Mouse (Mus musculus): ENCODE results near the gene Pcsk7. TPM values are rescaled to one million over a fixed set of nuclear protein-coding genes. Genes with fewer than 3 reads are reported as not detected.

The Pcsk7 gene
- 12.2 and 13.6 TPM in 2 replicates for polyA plus RNA-seq (2014; fragmentation: Nextera tagmentation; extraction: Ambion mirVana)

GRCm38 (mm10) chr9:45906355-45907077 lies at the start of gene Pcsk7, which contains the start of gene Rnf214:
TSS of gene Pcsk7 (plus strand) at chr9:45906497.
TSS of gene Rnf214 (minus strand) at chr9:45906911.
- under 1% methylated on average over 75 of the region's 80 CpGs for WGBS
- peak within 1 kb of the TSS; percentile 90 for H3K4me3 ChIP-seq (ENCODE audit: low read depth, low read length)

DNA sequence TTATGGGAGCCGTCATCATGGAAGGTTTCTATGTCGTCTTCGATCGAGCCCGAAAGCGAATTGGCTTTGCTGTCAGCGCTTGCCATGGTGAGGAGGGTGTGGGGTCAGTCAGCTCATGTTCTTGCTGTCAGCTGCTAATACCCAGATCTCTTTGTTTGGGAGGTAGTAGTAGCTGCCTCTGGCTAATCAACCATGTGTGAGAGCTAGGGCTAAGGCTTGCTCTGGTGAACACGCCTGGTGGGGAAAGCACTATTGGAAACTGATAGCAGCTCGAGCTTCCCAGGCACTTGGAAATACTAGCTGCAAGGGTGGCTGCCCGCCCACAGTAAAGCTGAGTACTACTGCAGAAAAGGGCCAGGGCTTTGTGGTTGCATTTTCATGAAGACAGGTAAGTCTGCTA lies 46.9 kb upstream of the Pcsk7 start:
- ATAC-seq (replicated peaks; ENCODE audit: low FRiP score) (no peak), DNase-seq (ENCODE audit: low spot score) (no peak)
- Histone ChIP-seq H3K4me3 (ENCODE audit: low read depth, low read length) (no peak overlapping the region), H3K9ac (ENCODE audit: low read depth, low read length) (no peak overlapping the region), H3K27me3 (replicated peaks; ENCODE audit: control insufficient read depth, insufficient read depth, low read length) (no peaks in the 10 kb centered on the region), H3K9me3 (ENCODE audit: control insufficient read depth, low read length) (no peaks in the 10 kb centered on the region), H3K4me2 (no peak overlapping the region), H3K4me1 (replicated peaks; ENCODE audit: control insufficient read depth, insufficient read depth, low read length) (no peaks in the 10 kb centered on the region), H3K27ac (ENCODE audit: low read depth, low read length) (no peak overlapping the region), H3K36me3 (ENCODE audit: control insufficient read depth, insufficient read depth, low read length) (peaks cover 20% of the 10 kb centered on the region)
- 94% methylated on average over 10 of the region's 10 CpGs for WGBS

More at GRCm38 (mm10) chr9:45906355-45907077, at the start of gene Pcsk7, which contains the start of gene Rnf214:
- ATAC-seq (replicated peaks; ENCODE audit: low FRiP score): peak; percentile 90
- Histone ChIP-seq H3K9ac (ENCODE audit: low read depth, low read length) (peak within 1 kb of the TSS; percentile 91), H3K27me3 (replicated peaks; ENCODE audit: control insufficient read depth, insufficient read depth, low read length) (no peaks in the 10 kb centered on the region), H3K36me3 (ENCODE audit: control insufficient read depth, insufficient read depth, low read length) (peaks cover 11% of the 10 kb centered on the region; the same call in 1 of the 2 replicates), H3K4me2 (peak within 1 kb of the TSS; percentile 79), H3K4me1 (replicated peaks; ENCODE audit: control insufficient read depth, insufficient read depth, low read length) (peaks cover 12% of the 10 kb centered on the region), H3K27ac (ENCODE audit: low read depth, low read length) (peak within 1 kb of the TSS; percentile 91), H3K9me3 (ENCODE audit: control insufficient read depth, low read length) (no peaks in the 10 kb centered on the region)
- peak; percentile 86 for DNase-seq (ENCODE audit: low spot score)

GRCm38 (mm10) chr9:45861813-45862212 lies 44.5 kb upstream of the Pcsk7 start:
- H3K4me1 ChIP-seq (replicated peaks; ENCODE audit: control insufficient read depth, insufficient read depth, low read length): no peaks in the 10 kb centered on the region
- no peak overlapping the region for H3K4me2 ChIP-seq
- H3K27me3 ChIP-seq (replicated peaks; ENCODE audit: control insufficient read depth, insufficient read depth, low read length): no peaks in the 10 kb centered on the region
- H3K9me3 ChIP-seq (ENCODE audit: control insufficient read depth, low read length): no peaks in the 10 kb centered on the region
- no peak overlapping the region for H3K27ac ChIP-seq (ENCODE audit: low read depth, low read length)
- ATAC-seq (replicated peaks; ENCODE audit: low FRiP score) (no peak), DNase-seq (ENCODE audit: low spot score) (no peak)
- H3K36me3 ChIP-seq (ENCODE audit: control insufficient read depth, insufficient read depth, low read length): peaks cover 29% of the 10 kb centered on the region
- no peak overlapping the region for H3K9ac ChIP-seq (ENCODE audit: low read depth, low read length)
- WGBS: 90% methylated on average over 7 of the region's 7 CpGs
- H3K4me3 ChIP-seq (ENCODE audit: low read depth, low read length): no peak overlapping the region

DNA sequence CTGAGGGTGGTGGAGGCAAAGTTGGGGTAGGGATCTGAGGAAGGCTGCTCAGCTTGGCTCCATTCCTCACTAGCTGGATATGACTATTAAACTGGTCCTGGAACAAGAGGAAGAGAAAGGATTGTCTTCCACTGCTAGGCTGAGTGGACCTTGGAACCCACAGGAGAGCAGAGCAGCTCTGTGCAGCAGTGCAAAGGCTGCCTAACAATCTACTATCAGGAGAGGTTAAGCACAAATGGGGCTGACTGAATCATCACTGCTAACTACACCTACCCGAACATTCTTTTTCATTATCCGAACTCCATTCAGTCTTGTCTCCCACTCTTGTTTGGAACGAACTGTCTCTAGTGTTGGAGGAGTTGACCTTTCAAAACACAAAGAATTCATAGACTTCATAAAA lies 37.1 kb upstream of the Pcsk7 start:
- no peaks in the 10 kb centered on the region for H3K9me3 ChIP-seq (ENCODE audit: control insufficient read depth, low read length)
- no peak for ATAC-seq (replicated peaks; ENCODE audit: low FRiP score)
- H3K27ac ChIP-seq (ENCODE audit: low read depth, low read length): no peak overlapping the region
- H3K4me1 ChIP-seq (replicated peaks; ENCODE audit: control insufficient read depth, insufficient read depth, low read length): no peaks in the 10 kb centered on the region
- H3K36me3 ChIP-seq (ENCODE audit: control insufficient read depth, insufficient read depth, low read length): peaks cover 40% of the 10 kb centered on the region
- no peak overlapping the region for H3K4me2 ChIP-seq
- H3K4me3 ChIP-seq (ENCODE audit: low read depth, low read length): no peak overlapping the region
- H3K9ac ChIP-seq (ENCODE audit: low read depth, low read length): no peak overlapping the region
- H3K27me3 ChIP-seq (replicated peaks; ENCODE audit: control insufficient read depth, insufficient read depth, low read length): no peaks in the 10 kb centered on the region
- no peak for DNase-seq (ENCODE audit: low spot score)
- WGBS: 92% methylated on average over 3 of the region's 3 CpGs

DNA sequence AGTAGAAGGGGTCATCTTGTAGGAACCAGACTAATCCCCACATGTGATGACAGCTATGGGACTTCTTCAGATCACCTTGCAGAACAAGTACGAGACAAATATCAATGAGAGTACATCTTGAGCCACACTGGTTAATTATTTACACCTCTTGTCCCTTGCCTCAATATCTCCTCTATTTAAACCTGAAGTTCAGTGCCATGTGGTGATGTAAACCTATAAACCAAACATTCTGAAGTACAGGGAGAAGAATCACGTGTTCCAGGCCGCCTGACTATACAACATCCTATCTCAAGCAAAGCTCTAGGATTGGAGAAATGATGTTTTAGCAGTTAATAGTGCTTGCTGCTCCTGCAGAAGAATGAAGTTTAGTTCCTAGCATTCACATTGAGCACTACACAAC lies 36.0 kb upstream of the Pcsk7 start:
- no peak overlapping the region for H3K27ac ChIP-seq (ENCODE audit: low read depth, low read length)
- no peak overlapping the region for H3K4me3 ChIP-seq (ENCODE audit: low read depth, low read length)
- no peak for DNase-seq (ENCODE audit: low spot score)
- H3K4me2 ChIP-seq: no peak overlapping the region
- H3K9me3 ChIP-seq (ENCODE audit: control insufficient read depth, low read length): no peaks in the 10 kb centered on the region
- H3K9ac ChIP-seq (ENCODE audit: low read depth, low read length): no peak overlapping the region
- H3K4me1 ChIP-seq (replicated peaks; ENCODE audit: control insufficient read depth, insufficient read depth, low read length): no peaks in the 10 kb centered on the region
- no peaks in the 10 kb centered on the region for H3K27me3 ChIP-seq (replicated peaks; ENCODE audit: control insufficient read depth, insufficient read depth, low read length)
- no peak for ATAC-seq (replicated peaks; ENCODE audit: low FRiP score)
- peaks cover 37% of the 10 kb centered on the region for H3K36me3 ChIP-seq (ENCODE audit: control insufficient read depth, insufficient read depth, low read length)
- WGBS: 90% methylated on average over 3 of the region's 3 CpGs

DNA sequence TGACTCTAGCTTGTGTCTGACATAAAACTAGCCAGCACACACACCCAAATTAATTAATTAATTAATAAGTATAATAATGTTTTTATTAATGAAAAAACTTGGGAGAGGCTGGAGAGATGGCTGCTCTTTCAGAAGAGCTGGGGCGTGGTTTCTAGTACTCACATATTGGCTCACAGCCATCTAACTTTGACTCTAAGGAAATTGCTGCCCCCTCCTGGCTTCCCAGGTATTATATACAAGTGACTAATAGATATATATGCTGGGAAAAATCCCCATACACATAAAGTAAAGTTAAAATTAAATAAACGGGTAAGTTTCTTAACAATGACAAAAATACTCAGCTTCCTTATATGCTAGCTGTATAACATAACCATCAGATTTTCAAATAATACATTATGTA lies 28.4 kb upstream of the Pcsk7 start:
- H3K36me3 ChIP-seq (ENCODE audit: control insufficient read depth, insufficient read depth, low read length): peaks cover 5% of the 10 kb centered on the region; the same call in 1 of the 2 replicates
- 72% methylated on average over 2 of the region's 2 CpGs for WGBS
- ATAC-seq (replicated peaks; ENCODE audit: low FRiP score): no peak
- H3K4me2 ChIP-seq: no peak overlapping the region
- H3K27ac ChIP-seq (ENCODE audit: low read depth, low read length): no peak overlapping the region
- no peaks in the 10 kb centered on the region for H3K27me3 ChIP-seq (replicated peaks; ENCODE audit: control insufficient read depth, insufficient read depth, low read length)
- H3K9me3 ChIP-seq (ENCODE audit: control insufficient read depth, low read length): no peaks in the 10 kb centered on the region
- no peak overlapping the region for H3K9ac ChIP-seq (ENCODE audit: low read depth, low read length)
- no peak for DNase-seq (ENCODE audit: low spot score)
- no peaks in the 10 kb centered on the region for H3K4me1 ChIP-seq (replicated peaks; ENCODE audit: control insufficient read depth, insufficient read depth, low read length)
- H3K4me3 ChIP-seq (ENCODE audit: low read depth, low read length): no peak overlapping the region

DNA sequence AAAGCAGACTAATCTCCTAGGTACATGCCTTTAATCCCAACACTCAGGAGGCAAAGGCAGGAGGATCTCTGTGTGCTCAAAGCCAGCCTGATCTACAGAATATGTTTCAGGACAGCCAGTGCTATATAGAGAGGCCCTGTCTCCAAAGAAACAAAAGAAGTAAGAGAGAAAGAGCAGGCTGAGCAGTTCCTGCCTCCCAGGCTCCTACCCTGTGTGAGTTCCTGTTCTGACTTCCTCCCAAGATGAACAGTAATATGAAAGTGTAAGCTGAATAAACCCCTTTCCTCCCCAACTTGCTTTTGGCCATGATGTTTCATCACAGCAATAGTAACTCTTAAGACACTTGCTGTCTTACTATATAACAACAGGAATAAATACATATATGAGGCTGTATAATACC lies 12.6 kb upstream of the Pcsk7 start:
- Histone ChIP-seq H3K9me3 (ENCODE audit: control insufficient read depth, low read length) (no peaks in the 10 kb centered on the region), H3K27ac (ENCODE audit: low read depth, low read length) (no peak overlapping the region), H3K4me1 (replicated peaks; ENCODE audit: control insufficient read depth, insufficient read depth, low read length) (no peaks in the 10 kb centered on the region), H3K9ac (ENCODE audit: low read depth, low read length) (no peak overlapping the region), H3K4me3 (ENCODE audit: low read depth, low read length) (no peak overlapping the region), H3K4me2 (no peak overlapping the region), H3K36me3 (ENCODE audit: control insufficient read depth, insufficient read depth, low read length) (peaks cover 2% of the 10 kb centered on the region; the same call in 1 of the 2 replicates), H3K27me3 (replicated peaks; ENCODE audit: control insufficient read depth, insufficient read depth, low read length) (no peaks in the 10 kb centered on the region)
- DNase-seq (ENCODE audit: low spot score) (no peak), ATAC-seq (replicated peaks; ENCODE audit: low FRiP score) (no peak)

DNA sequence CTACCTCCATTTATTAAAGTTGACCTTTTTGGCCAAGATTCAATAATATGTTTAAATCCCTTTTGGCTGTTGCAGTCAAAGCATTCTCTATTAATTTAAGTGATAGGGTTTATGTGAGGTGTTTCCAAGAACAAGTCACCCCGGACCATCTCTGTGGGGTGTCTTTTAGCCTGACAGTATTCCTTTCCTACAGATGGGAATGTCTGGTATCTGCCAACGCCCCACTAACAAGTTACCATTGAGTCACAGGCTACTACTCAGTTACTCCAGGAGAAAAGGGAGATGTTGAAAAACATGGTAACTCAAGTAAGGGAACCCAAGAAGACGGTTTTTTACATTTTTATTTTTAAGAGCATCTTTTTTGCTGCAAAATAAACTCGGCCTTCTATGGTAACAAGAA lies 1.1 kb upstream of the Pcsk7 start:
- no peak for DNase-seq (ENCODE audit: low spot score)
- Histone ChIP-seq H3K4me1 (replicated peaks; ENCODE audit: control insufficient read depth, insufficient read depth, low read length) (peaks cover 12% of the 10 kb centered on the region), H3K27ac (ENCODE audit: low read depth, low read length) (no peak overlapping the region), H3K36me3 (ENCODE audit: control insufficient read depth, insufficient read depth, low read length) (peaks cover 9% of the 10 kb centered on the region; the same call in 1 of the 2 replicates), H3K9ac (ENCODE audit: low read depth, low read length) (no peak overlapping the region), H3K27me3 (replicated peaks; ENCODE audit: control insufficient read depth, insufficient read depth, low read length) (no peaks in the 10 kb centered on the region), H3K4me2 (peak overlapping the region; percentile 79), H3K4me3 (ENCODE audit: low read depth, low read length) (peak overlapping the region; percentile 90), H3K9me3 (ENCODE audit: control insufficient read depth, low read length) (no peaks in the 10 kb centered on the region)
- 69% methylated on average over 4 of the region's 4 CpGs for WGBS
- ATAC-seq (replicated peaks; ENCODE audit: low FRiP score): no peak

DNA sequence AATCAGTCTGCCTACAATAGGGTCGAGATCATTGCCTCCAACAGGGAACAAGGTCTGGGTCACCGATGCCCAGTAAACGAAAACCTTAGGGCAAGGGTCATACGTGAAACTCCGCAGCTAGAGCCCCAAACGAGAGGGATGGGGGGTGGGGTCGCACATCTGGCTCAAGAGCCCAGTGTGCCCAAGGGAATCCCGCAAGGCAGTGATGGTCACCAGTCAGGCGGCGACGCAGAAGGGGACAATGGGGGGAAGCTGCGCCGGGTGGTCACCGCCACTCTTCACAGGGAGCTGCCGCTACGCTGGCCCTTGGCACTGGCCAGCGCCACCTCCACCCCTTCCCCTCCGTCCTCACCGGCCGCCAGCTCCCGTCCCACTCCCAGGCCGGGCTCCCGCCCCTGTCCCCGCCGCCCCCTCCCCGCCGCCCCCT lies 473 bp upstream of the Pcsk7 start:
- ATAC-seq (replicated peaks; ENCODE audit: low FRiP score) (peak; percentile 34), DNase-seq (ENCODE audit: low spot score) (peak; percentile 63)
- H3K36me3 ChIP-seq (ENCODE audit: control insufficient read depth, insufficient read depth, low read length): peaks cover 9% of the 10 kb centered on the region; the same call in 1 of the 2 replicates
- peak overlapping the region; percentile 91 for H3K27ac ChIP-seq (ENCODE audit: low read depth, low read length)
- H3K4me2 ChIP-seq: peak overlapping the region; percentile 79
- no peaks in the 10 kb centered on the region for H3K27me3 ChIP-seq (replicated peaks; ENCODE audit: control insufficient read depth, insufficient read depth, low read length)
- peak overlapping the region; percentile 91 for H3K9ac ChIP-seq (ENCODE audit: low read depth, low read length)
- no peaks in the 10 kb centered on the region for H3K9me3 ChIP-seq (ENCODE audit: control insufficient read depth, low read length)
- WGBS: 0% methylated on average over 20 of the region's 27 CpGs
- peak overlapping the region; percentile 90 for H3K4me3 ChIP-seq (ENCODE audit: low read depth, low read length)
- H3K4me1 ChIP-seq (replicated peaks; ENCODE audit: control insufficient read depth, insufficient read depth, low read length): peaks cover 12% of the 10 kb centered on the region

Measured in liver, embryonic 11.5 days (tissue).